Mouse (Mus musculus) stomach, embryonic 14.5 days (tissue): ENCODE data around the gene Oca2. TPM values are rescaled to one million over a fixed set of nuclear protein-coding genes. Genes with fewer than 3 reads are reported as not detected.

Experiments
- ATAC-seq: fragments of 200-750 bp; cut with Nextera tagmentation; 2 replicates; pipeline ENCODE4 v1.8.0; 2017; ENCODE audit warnings: low read depth, moderate TSS enrichment; ENCODE audit not compliant: insufficient number of reproducible peaks, insufficient read depth, low FRiP score
- H3K27ac ChIP-seq: fragments of 300-500 bp; sonication (generic); 2 replicates; pipeline ENCODE4 v1.5.1; 2014; ENCODE audit warnings: mild to moderate bottlenecking, low read length, moderate library complexity, mixed read lengths
- H3K27me3 ChIP-seq: fragments of 300-500 bp; sonication (generic); 2 replicates; pipeline ENCODE4 v1.6.1; 2014; ENCODE audit warnings: low read length, control low read depth, mixed read lengths; ENCODE audit not compliant: control insufficient read depth, insufficient read depth
- H3K36me3 ChIP-seq: fragments of 300-500 bp; sonication (generic); 2 replicates; pipeline ENCODE4 v1.6.1; 2014; ENCODE audit warnings: mild to moderate bottlenecking, control low read depth, low read length, moderate library complexity, mixed read lengths; ENCODE audit not compliant: control insufficient read depth, insufficient read depth
- H3K4me1 ChIP-seq: fragments of 300-500 bp; sonication (generic); 2 replicates; pipeline ENCODE4 v1.6.1; 2014; ENCODE audit warnings: low read length, control low read depth, mixed read lengths; ENCODE audit not compliant: control insufficient read depth, insufficient read depth
- H3K4me2 ChIP-seq: fragments of 300-500 bp; sonication (generic); replicated peaks from 2 replicates; pipeline ENCODE4 v1.6.1; 2014; ENCODE audit warnings: low read depth, low read length, control low read depth
- H3K4me3 ChIP-seq: fragments of 300-500 bp; sonication (generic); 2 replicates; pipeline ENCODE4 v1.5.1; 2014; ENCODE audit warnings: low read depth, low read length, control low read depth
- H3K9ac ChIP-seq: fragments of 300-500 bp; sonication (generic); replicated peaks from 2 replicates; pipeline ENCODE4 v1.6.1; 2014; ENCODE audit warnings: low read depth, mild to moderate bottlenecking, control low read depth, low read length, moderate library complexity, mixed read lengths
- H3K9me3 ChIP-seq: fragments of 300-500 bp; sonication (generic); 2 replicates; pipeline ENCODE4 v1.6.1; 2016; ENCODE audit warnings: low read depth, low read length, control low read depth; ENCODE audit not compliant: control insufficient read depth
- WGBS: fragments of 180-500 bp; shearing (Covaris S2); extraction: QIAGEN DNeasy Blood & Tissue Kit; methylation state at CpG from one replicate; pipeline ENCODE4 v1.1.7; 2014; 5-methylcytosine and 5-hydroxymethylcytosine counted together
- polyA plus RNA-seq: library from polyadenylated mRNA; unstranded; fragments of >200 nt; fragmentation: Nextera tagmentation; extraction: Ambion mirVana; gene quantifications from 2 replicates; pipeline ENCODE4 v1.2.1, GENCODE M21; 2014

The Oca2 gene
- polyA plus RNA-seq, 1 experiment from 2014 or later, result 0.07 TPM

DNA sequence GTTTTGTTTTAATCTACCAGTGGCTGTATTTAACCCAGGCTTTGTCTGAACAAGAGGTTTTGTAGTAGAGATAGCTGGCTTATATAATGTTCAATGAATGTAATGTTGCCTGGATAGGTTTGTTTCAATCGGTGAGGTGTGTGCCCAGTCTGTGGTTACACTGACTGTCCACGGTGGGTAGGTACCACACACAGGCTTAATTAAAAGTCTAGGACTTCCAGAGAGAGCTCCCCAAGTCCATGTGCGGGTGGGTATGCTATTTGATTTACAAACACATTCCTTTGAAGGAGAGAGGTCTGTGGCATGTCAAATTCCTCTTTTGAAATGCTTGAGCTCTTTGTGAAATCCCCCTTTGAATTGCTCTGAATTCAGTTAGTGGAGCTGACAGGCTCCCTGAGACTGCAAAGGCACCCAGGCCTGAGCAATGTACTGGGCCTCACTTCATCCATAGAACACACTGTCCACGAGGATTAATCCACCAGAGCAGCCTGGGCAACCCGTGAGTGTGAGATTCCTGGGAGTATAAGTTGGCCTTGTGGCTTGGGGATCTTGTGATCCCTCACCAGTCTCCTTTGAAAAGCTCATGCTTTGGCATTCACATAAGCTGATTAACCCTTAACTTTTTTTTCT lies 3.7 kb upstream of the Oca2 start:
- no peak overlapping the region for H3K9ac ChIP-seq
- WGBS, result 38% methylated on average over 5 of the region's 5 CpGs

DNA sequence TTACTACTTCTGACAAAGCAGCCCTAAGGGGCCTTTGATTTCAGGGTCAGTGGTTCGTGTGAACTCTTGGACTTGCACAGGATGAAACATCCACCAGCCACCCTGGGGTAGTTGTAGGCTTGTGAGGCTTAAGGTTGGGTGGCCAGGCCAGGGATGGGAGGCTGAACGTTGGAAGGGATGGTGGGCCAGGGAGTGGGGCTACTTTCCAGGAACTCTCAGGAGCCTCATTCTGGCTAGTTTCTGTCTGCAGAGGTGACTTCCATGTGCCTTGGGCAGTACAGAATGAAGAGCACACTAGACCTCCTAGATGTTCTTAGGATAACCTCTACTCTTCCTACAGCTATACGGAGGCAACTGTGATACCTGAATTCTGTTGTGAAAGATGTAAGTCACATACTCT lies 2.9 kb upstream of the Oca2 start:
- no peak overlapping the region for H3K4me2 ChIP-seq
- no peak overlapping the region for H3K27ac ChIP-seq
- no peaks in the 10 kb centered on the region for H3K27me3 ChIP-seq
- no peak overlapping the region for H3K9ac ChIP-seq
- WGBS, result 77% methylated on average over 3 of the region's 3 CpGs
- H3K36me3 ChIP-seq, result no peaks in the 10 kb centered on the region
- H3K9me3 ChIP-seq, result no peaks in the 10 kb centered on the region
- no peaks in the 10 kb centered on the region for H3K4me1 ChIP-seq
- ATAC-seq, result no peak
- H3K4me3 ChIP-seq, result no peak overlapping the region

More for the DNA sequence above, 3.7 kb upstream of the Oca2 start:
- Histone ChIP-seq H3K36me3 (peaks cover 4% of the 10 kb centered on the region; the same call in 1 of the 2 replicates), H3K4me3 (no peak overlapping the region), H3K4me1 (no peaks in the 10 kb centered on the region), H3K27ac (no peak overlapping the region), H3K27me3 (no peaks in the 10 kb centered on the region), H3K4me2 (no peak overlapping the region), H3K9me3 (no peaks in the 10 kb centered on the region)
- ATAC-seq, result no peak

DNA sequence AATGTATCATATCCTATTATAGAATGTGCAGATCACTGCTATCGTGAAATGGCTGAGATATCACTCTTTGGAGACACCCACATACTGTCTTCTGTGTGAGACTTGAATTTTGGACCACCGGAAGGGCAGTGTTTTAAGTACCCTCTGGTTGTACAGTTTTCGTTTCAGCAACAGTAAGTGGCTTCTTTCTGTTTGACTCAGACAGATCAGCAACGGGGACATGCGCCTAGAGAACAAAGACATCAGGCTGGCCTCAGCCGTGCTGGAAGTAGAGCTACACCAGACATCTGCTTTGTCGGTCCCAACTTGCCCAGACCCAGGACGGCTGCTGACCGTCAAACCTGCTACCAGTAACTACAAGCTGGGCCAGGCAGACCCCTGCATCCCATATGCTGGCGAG lies 15.0 kb downstream of the Oca2 start:
- no peak overlapping the region for H3K27ac ChIP-seq
- H3K4me2 ChIP-seq, result no peak overlapping the region
- H3K27me3 ChIP-seq, result no peaks in the 10 kb centered on the region
- H3K9ac ChIP-seq, result no peak overlapping the region
- 79% methylated on average over 10 of the region's 10 CpGs for WGBS
- no peak overlapping the region for H3K4me3 ChIP-seq
- no peaks in the 10 kb centered on the region for H3K9me3 ChIP-seq
- H3K36me3 ChIP-seq, result no peaks in the 10 kb centered on the region
- H3K4me1 ChIP-seq, result no peaks in the 10 kb centered on the region
- no peak for ATAC-seq

DNA sequence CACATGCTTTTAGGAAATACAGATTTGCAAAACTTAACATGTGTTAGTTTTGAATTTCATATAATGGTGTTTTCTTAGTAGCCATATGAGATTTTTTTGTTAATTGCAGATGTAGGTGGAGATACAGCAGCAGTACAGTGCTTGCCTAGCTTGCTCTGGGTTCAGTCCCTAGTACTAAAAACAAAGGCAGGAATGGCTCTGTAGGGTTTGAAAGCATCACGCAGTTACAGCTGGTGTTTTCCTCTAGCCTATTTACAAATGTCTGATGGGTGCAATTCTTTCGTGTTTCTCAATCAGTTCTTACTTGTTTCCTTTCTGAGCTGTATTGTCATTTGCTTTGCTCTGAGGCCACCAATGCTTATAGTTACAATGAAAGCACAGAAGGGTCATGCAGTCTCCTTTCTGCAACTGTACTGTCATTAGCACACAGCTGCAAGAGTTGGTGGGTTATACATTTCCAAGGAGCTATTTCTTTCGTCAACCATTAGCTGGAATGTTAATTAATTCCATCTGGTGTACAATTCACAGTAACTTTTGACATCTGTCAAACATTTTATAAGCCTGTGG lies 18.4 kb downstream of the Oca2 start:
- WGBS, result 70% methylated on average over 3 of the region's 3 CpGs
- no peak for ATAC-seq

DNA sequence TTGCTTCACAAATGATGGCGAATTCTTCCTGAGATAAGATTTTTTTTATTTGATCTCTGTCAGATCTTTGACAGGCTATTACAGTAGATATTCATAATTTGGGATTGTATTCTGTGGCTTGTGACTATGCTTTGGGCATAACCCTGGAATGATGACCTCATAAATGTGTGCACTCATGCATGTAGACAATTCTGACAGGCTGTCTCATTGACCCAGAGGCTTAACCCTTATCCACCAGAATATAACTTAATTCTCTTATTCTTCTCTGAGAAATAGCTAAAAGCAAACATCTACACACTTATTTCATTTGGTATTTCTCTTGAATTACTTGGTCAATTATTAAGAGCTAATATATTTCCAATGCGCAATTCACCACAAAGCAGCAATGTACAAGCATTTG lies 37.9 kb downstream of the Oca2 start:
- H3K4me1 ChIP-seq, result no peaks in the 10 kb centered on the region
- H3K27ac ChIP-seq, result no peak overlapping the region
- WGBS, result 93% methylated on average over 2 of the region's 2 CpGs
- ATAC-seq, result no peak
- H3K4me2 ChIP-seq, result no peak overlapping the region
- H3K36me3 ChIP-seq, result no peaks in the 10 kb centered on the region
- H3K9ac ChIP-seq, result no peak overlapping the region
- no peaks in the 10 kb centered on the region for H3K9me3 ChIP-seq
- H3K27me3 ChIP-seq, result no peaks in the 10 kb centered on the region
- H3K4me3 ChIP-seq, result no peak overlapping the region

More for the DNA sequence above, 18.4 kb downstream of the Oca2 start:
- Histone ChIP-seq H3K9me3 (no peaks in the 10 kb centered on the region), H3K4me3 (no peak overlapping the region), H3K4me1 (no peaks in the 10 kb centered on the region), H3K27ac (no peak overlapping the region), H3K4me2 (no peak overlapping the region), H3K9ac (no peak overlapping the region), H3K27me3 (no peaks in the 10 kb centered on the region), H3K36me3 (no peaks in the 10 kb centered on the region)

DNA sequence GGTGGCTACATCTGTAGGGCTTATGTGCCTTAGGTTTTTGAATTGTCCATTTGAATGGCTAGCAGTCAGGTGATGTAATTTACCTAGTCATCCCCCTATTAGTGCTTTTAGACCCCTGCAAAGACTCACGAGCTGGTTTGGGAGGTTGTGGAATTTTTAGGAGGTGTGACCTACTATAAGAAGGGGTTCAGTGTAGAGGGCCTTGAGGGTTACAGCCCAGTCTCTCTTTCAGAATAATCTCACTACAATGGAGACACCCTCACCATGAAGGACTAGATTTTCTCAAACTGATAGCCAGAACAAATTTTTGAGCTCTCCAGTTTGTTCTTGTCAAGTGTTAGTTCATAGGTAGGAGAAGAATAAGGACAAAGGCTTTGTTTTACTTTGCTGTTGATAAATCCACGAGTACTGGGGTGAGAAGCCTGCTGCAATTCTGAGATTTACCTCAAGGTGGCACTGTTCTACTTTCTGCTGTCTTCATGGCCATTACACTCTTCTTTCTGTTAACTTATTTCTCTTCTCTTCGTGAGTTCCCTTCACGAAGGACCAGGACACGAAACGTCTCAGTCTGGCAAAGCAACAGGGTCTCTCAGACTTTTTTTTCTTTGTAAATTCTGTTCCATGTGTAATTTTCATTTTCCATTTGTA lies 52.0 kb downstream of the Oca2 start:
- H3K4me1 ChIP-seq, result no peaks in the 10 kb centered on the region
- WGBS, result 28% methylated on average over 6 of the region's 6 CpGs
- H3K9me3 ChIP-seq, result no peaks in the 10 kb centered on the region
- no peak overlapping the region for H3K9ac ChIP-seq
- no peak overlapping the region for H3K4me2 ChIP-seq
- H3K27me3 ChIP-seq, result no peaks in the 10 kb centered on the region
- ATAC-seq, result no peak
- H3K4me3 ChIP-seq, result no peak overlapping the region
- H3K36me3 ChIP-seq, result no peaks in the 10 kb centered on the region
- no peak overlapping the region for H3K27ac ChIP-seq

DNA sequence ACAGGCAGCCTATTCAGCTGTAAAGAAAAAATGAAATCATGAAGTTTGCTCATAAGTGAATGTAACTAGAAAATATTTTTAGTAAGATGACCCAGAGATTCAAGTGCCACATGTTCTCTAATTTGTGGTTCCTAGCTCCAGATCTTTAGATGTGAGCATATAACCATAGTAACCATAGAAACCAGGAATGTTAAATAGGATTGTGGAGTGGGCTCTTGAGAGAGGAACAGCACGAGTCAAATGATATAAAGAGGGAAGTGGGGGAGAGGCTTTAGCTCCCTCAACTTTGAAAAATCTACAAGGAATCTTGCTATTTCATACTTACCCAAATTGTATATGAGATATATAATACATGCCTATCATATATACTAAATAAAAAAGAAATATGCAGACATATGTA lies 64.8 kb downstream of the Oca2 start:
- WGBS, result 20% methylated on average over 1 of the region's 1 CpGs
- Histone ChIP-seq H3K4me2 (no peak overlapping the region), H3K4me3 (no peak overlapping the region), H3K9ac (no peak overlapping the region), H3K27me3 (no peaks in the 10 kb centered on the region), H3K27ac (no peak overlapping the region), H3K36me3 (no peaks in the 10 kb centered on the region), H3K9me3 (no peaks in the 10 kb centered on the region), H3K4me1 (no peaks in the 10 kb centered on the region)
- ATAC-seq, result no peak

DNA sequence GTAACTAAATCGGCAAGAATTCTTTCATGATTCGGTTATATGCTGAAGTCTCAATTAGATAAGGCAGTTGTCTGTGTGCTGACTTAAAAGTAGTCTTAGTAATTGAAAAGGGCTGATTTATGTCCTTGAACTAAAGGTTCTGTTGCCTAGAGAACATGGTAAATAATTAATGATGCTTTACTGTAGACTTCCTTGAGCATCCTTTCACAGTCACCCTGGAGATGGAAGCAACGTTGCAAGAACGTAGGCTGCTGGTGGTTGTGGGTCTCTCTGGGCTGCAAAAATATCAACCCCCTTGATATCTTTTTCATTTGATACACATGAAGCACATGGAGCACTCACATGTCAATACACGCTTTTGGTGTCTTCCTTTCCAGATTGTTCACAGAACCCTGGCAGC lies 74.8 kb downstream of the Oca2 start:
- H3K4me2 ChIP-seq, result no peak overlapping the region
- WGBS, result 89% methylated on average over 5 of the region's 5 CpGs
- no peaks in the 10 kb centered on the region for H3K36me3 ChIP-seq
- no peaks in the 10 kb centered on the region for H3K27me3 ChIP-seq
- H3K4me3 ChIP-seq, result no peak overlapping the region
- no peak for ATAC-seq
- H3K9ac ChIP-seq, result no peak overlapping the region
- H3K27ac ChIP-seq, result no peak overlapping the region
- H3K9me3 ChIP-seq, result no peaks in the 10 kb centered on the region
- no peaks in the 10 kb centered on the region for H3K4me1 ChIP-seq
